Mouse (Mus musculus): ENCODE data around the gene 5730596B20Rik. TPM values are rescaled to one million over a fixed set of nuclear protein-coding genes. Genes with fewer than 3 reads are reported as not detected.

Gene 5730596B20Rik
- polyA plus RNA-seq, 1 experiment from 2014 or later: not detected

DNA sequence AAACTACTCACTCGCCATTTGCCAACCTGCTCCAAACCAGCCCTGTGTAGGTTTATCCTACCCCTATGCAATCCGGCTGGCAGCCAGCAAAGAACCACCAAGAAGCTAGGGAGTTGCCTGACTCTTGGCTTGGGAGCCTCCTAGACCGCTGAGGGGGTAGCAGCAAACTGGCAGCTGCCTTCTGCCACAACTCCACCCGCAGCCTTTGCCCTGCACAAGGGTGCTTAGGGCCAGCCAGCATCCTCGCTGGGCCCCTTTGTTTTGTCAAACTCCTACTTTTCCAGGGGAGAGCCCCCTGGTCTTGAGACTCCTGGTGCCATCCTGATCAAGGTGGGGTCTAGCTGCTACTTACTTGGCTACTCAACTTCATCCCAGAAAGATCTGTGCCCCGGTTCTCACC, 7.4 kb downstream of the 5730596B20Rik start:
- no peak overlapping the region for H3K4me3 ChIP-seq (ENCODE audit: low read depth, low read length)
- H3K27me3 ChIP-seq (ENCODE audit: insufficient read depth, low read length): peaks cover 59% of the 10 kb centered on the region
- WGBS (ENCODE audit: insufficient replicate concordance): 62% methylated on average over 6 of the region's 6 CpGs
- H3K9me3 ChIP-seq (ENCODE audit: low read length): no peaks in the 10 kb centered on the region
- TF ChIP-seq EP300 (IDR thresholded peaks at IDR 0.05; ENCODE audit: low read depth) (no peak), CTCF (IDR thresholded peaks at IDR 0.05; ENCODE audit: low read depth) (no peak)
- no peak overlapping the region for H3K27ac ChIP-seq (ENCODE audit: low read depth)
- ATAC-seq (no peak), DNase-seq (no peak)
- H3K36me3 ChIP-seq (replicated peaks; ENCODE audit: insufficient read depth, low read length): no peaks in the 10 kb centered on the region
- H3K4me1 ChIP-seq (ENCODE audit: insufficient read depth): peaks cover 8% of the 10 kb centered on the region; the same call in 1 of the 2 replicates
- H3K4me2 ChIP-seq (ENCODE audit: low read depth, low read length): no peak overlapping the region
- no peak overlapping the region for H3K9ac ChIP-seq (replicated peaks)

DNA sequence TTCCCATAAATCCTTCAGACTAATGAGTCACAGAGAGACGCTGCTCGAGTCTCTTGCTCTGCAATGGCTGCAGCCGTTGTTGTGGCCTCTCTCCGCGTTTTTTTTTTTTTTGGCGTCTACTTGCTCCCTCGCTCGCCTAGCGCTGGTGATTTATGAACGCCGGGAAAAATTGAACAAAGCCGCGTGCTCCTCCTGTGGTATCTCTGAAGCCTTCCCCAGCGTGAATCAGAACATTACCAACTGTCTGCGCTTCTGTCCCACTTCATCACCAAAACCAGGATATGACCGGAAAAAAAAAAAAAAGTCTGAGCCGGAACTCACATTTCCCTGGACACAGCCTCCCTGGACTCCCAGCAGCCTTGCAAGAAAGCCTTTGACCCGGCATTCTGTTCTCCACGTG, 7.9 kb downstream of the 5730596B20Rik start:
- Histone ChIP-seq H3K4me3 (ENCODE audit: low read depth, low read length) (no peak overlapping the region), H3K9ac (replicated peaks) (no peak overlapping the region), H3K27me3 (ENCODE audit: insufficient read depth, low read length) (peaks cover 59% of the 10 kb centered on the region), H3K36me3 (replicated peaks; ENCODE audit: insufficient read depth, low read length) (no peaks in the 10 kb centered on the region), H3K9me3 (ENCODE audit: low read length) (no peaks in the 10 kb centered on the region), H3K27ac (ENCODE audit: low read depth) (no peak overlapping the region), H3K4me1 (ENCODE audit: insufficient read depth) (peaks cover 8% of the 10 kb centered on the region; the same call in 1 of the 2 replicates), H3K4me2 (ENCODE audit: low read depth, low read length) (no peak overlapping the region)
- WGBS (ENCODE audit: insufficient replicate concordance): 27% methylated on average over 19 of the region's 19 CpGs
- ATAC-seq: no peak
- no peak for DNase-seq
- TF ChIP-seq EP300 (IDR thresholded peaks at IDR 0.05; ENCODE audit: low read depth) (no peak), CTCF (IDR thresholded peaks at IDR 0.05; ENCODE audit: low read depth) (no peak)

DNA sequence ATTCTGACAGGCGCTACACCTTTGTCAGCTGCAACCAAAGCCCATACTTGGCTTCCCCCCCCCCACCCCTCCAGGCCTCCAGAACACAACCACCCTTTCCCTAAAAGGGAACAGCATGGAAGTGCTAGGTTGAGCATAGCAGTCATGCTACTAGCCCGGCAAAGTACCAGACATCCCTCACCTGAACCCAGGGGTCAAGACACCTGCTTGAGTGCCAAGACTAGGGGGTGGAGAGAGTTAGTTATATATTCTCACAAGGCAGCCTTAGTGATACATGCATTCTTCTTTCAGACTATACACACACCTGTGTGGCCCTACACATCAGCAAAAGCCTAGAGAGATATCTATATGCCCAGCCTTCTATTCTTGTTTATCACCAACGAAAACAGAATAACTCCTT, 8.5 kb downstream of the 5730596B20Rik start:
- Histone ChIP-seq H3K36me3 (replicated peaks; ENCODE audit: insufficient read depth, low read length) (no peaks in the 10 kb centered on the region), H3K4me3 (ENCODE audit: low read depth, low read length) (no peak overlapping the region), H3K4me2 (ENCODE audit: low read depth, low read length) (no peak overlapping the region), H3K9ac (replicated peaks) (no peak overlapping the region), H3K4me1 (ENCODE audit: insufficient read depth) (peaks cover 8% of the 10 kb centered on the region; the same call in 1 of the 2 replicates), H3K9me3 (ENCODE audit: low read length) (no peaks in the 10 kb centered on the region), H3K27ac (ENCODE audit: low read depth) (no peak overlapping the region), H3K27me3 (ENCODE audit: insufficient read depth, low read length) (peaks cover 63% of the 10 kb centered on the region)
- no peak for ATAC-seq
- DNase-seq: no peak
- TF ChIP-seq CTCF (IDR thresholded peaks at IDR 0.05; ENCODE audit: low read depth): no peak
- TF ChIP-seq EP300 (IDR thresholded peaks at IDR 0.05; ENCODE audit: low read depth): no peak
- WGBS (ENCODE audit: insufficient replicate concordance): 42% methylated on average over 3 of the region's 3 CpGs

DNA sequence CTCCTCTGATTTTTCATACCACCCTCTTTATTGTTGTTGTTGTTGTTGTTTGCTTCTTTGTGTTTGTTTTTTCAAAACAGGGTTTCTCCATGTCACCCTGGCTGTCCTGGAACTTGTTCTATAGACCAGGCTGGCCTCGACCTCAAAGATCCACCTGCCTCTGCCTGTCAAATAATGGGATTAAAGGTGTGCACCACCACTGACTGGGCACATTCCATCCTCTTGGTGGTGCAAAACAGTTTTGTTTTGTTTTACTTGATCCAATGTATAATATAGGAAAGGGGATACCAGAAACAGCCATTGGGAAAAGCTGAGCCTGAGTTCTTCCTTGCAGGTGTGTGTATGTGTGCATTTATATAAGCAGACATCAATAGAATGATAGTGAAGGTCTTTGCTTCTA, 9.2 kb downstream of the 5730596B20Rik start:
- Histone ChIP-seq H3K27ac (ENCODE audit: low read depth) (no peak overlapping the region), H3K4me1 (ENCODE audit: insufficient read depth) (peaks cover 8% of the 10 kb centered on the region; the same call in 1 of the 2 replicates), H3K4me2 (ENCODE audit: low read depth, low read length) (no peak overlapping the region), H3K4me3 (ENCODE audit: low read depth, low read length) (no peak overlapping the region), H3K36me3 (replicated peaks; ENCODE audit: insufficient read depth, low read length) (no peaks in the 10 kb centered on the region), H3K27me3 (ENCODE audit: insufficient read depth, low read length) (peaks cover 66% of the 10 kb centered on the region), H3K9ac (replicated peaks) (no peak overlapping the region), H3K9me3 (ENCODE audit: low read length) (no peaks in the 10 kb centered on the region)
- 46% methylated on average over 1 of the region's 1 CpGs for WGBS (ENCODE audit: insufficient replicate concordance)
- ATAC-seq (no peak), DNase-seq (no peak)
- TF ChIP-seq CTCF (IDR thresholded peaks at IDR 0.05; ENCODE audit: low read depth) (no peak), EP300 (IDR thresholded peaks at IDR 0.05; ENCODE audit: low read depth) (no peak)

DNA sequence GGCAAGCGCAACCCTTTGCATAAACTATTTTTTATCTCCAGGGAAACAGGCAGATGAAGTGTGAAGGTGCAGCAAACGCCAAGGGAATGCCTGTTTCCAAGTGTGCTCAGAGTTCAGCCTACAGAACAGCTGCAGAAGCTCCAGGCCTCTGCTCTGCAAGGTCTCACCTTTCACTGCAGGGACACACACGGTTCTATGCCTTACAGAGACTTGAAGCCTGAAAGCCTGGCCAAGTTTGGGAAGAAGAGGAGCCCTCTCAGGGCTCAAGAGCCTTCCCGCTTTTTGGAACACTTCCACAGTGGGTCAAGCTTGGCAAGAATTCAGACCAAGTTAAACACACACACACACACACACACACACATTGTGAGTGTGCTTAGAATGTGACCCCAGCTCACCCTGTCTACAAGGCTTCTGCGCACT, 11.9 kb downstream of the 5730596B20Rik start:
- H3K9me3 ChIP-seq (ENCODE audit: low read length): no peaks in the 10 kb centered on the region
- no peak overlapping the region for H3K9ac ChIP-seq (replicated peaks)
- H3K4me1 ChIP-seq (ENCODE audit: insufficient read depth): peaks cover 9% of the 10 kb centered on the region
- no peak overlapping the region for H3K4me3 ChIP-seq (ENCODE audit: low read depth, low read length)
- no peak for DNase-seq
- WGBS (ENCODE audit: insufficient replicate concordance): 45% methylated on average over 5 of the region's 5 CpGs
- H3K36me3 ChIP-seq (replicated peaks; ENCODE audit: insufficient read depth, low read length): no peaks in the 10 kb centered on the region
- no peak for ATAC-seq
- H3K4me2 ChIP-seq (ENCODE audit: low read depth, low read length): no peak overlapping the region
- H3K27ac ChIP-seq (ENCODE audit: low read depth): no peak overlapping the region
- peaks cover 80% of the 10 kb centered on the region for H3K27me3 ChIP-seq (ENCODE audit: insufficient read depth, low read length)
- TF ChIP-seq CTCF (IDR thresholded peaks at IDR 0.05; ENCODE audit: low read depth) (no peak), EP300 (IDR thresholded peaks at IDR 0.05; ENCODE audit: low read depth) (no peak)

DNA sequence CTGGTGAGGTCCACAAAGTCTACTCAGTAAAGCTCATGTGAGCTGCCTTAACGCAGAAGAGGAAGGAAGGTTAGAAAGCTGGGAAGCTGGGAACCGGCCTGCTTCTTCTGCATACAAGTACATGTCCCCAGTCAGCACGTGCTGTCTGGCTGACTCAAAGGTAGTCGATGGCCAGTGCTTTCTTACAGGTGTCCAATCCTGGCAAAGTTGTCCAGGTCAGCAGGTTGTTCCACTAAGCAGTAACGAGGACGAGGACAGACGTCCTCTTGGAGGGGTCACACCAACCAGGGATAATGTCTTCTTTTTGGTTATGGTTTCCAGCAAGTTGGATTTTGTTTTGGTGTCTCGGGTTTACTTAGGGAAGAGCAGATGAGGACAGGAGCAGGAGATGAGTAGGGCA, 12.6 kb downstream of the 5730596B20Rik start:
- no peak overlapping the region for H3K9ac ChIP-seq (replicated peaks)
- no peaks in the 10 kb centered on the region for H3K36me3 ChIP-seq (replicated peaks; ENCODE audit: insufficient read depth, low read length)
- DNase-seq (no peak), ATAC-seq (no peak)
- WGBS (ENCODE audit: insufficient replicate concordance): 46% methylated on average over 8 of the region's 8 CpGs
- no peak overlapping the region for H3K27ac ChIP-seq (ENCODE audit: low read depth)
- no peak overlapping the region for H3K4me3 ChIP-seq (ENCODE audit: low read depth, low read length)
- H3K27me3 ChIP-seq (ENCODE audit: insufficient read depth, low read length): peaks cover 77% of the 10 kb centered on the region
- no peaks in the 10 kb centered on the region for H3K9me3 ChIP-seq (ENCODE audit: low read length)
- H3K4me1 ChIP-seq (ENCODE audit: insufficient read depth): peaks cover 9% of the 10 kb centered on the region
- TF ChIP-seq EP300 (IDR thresholded peaks at IDR 0.05; ENCODE audit: low read depth): no peak
- no peak for TF ChIP-seq CTCF (IDR thresholded peaks at IDR 0.05; ENCODE audit: low read depth)
- H3K4me2 ChIP-seq (ENCODE audit: low read depth, low read length): peak overlapping the region; percentile 73; the same call in 1 of the 2 replicates

DNA sequence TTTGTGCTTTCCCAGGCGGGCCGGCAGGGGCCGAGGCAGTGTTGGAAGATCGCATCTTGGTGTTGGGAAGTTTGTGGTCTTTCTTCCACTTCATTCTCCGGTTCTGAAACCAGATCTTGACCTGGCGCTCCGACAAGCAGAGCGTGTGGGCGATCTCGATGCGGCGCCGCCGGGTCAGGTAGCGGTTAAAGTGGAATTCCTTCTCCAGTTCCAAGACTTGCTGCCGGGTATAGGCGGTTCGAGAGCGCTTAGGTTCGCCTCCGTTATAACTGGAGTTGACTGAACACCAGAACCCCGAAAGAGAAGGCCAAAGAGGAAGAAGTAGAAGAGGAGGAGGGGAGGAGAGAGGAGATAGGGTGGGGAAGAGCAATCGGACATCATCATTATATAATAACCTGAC, 13.1 kb downstream of the 5730596B20Rik start:
- WGBS (ENCODE audit: insufficient replicate concordance): 38% methylated on average over 23 of the region's 23 CpGs
- no peaks in the 10 kb centered on the region for H3K9me3 ChIP-seq (ENCODE audit: low read length)
- no peak overlapping the region for H3K9ac ChIP-seq (replicated peaks)
- no peak for TF ChIP-seq EP300 (IDR thresholded peaks at IDR 0.05; ENCODE audit: low read depth)
- no peak for TF ChIP-seq CTCF (IDR thresholded peaks at IDR 0.05; ENCODE audit: low read depth)
- no peaks in the 10 kb centered on the region for H3K36me3 ChIP-seq (replicated peaks; ENCODE audit: insufficient read depth, low read length)
- H3K4me3 ChIP-seq (ENCODE audit: low read depth, low read length): peak overlapping the region; percentile 55; the same call in 1 of the 2 replicates
- H3K4me2 ChIP-seq (ENCODE audit: low read depth, low read length): peak overlapping the region; percentile 73
- H3K27me3 ChIP-seq (ENCODE audit: insufficient read depth, low read length): peaks cover 76% of the 10 kb centered on the region
- ATAC-seq: no peak
- peaks cover 9% of the 10 kb centered on the region for H3K4me1 ChIP-seq (ENCODE audit: insufficient read depth)
- H3K27ac ChIP-seq (ENCODE audit: low read depth): no peak overlapping the region
- no peak for DNase-seq
